Mouse (Mus musculus) mouse trophoblast stem cell (cell line): Measurements from ENCODE around the gene Tbk1.

Experiments
- in situ Hi-C, 2 experiments: fragments of 300-500 bp; cut with MseI, MboI; formaldehyde crosslinking; loops; 2 replicates in 1 of 2; 3 replicates in 1 of 2; pipeline ENCODE4 v1.15.1; 2025

Tbk1 gene

DNA sequence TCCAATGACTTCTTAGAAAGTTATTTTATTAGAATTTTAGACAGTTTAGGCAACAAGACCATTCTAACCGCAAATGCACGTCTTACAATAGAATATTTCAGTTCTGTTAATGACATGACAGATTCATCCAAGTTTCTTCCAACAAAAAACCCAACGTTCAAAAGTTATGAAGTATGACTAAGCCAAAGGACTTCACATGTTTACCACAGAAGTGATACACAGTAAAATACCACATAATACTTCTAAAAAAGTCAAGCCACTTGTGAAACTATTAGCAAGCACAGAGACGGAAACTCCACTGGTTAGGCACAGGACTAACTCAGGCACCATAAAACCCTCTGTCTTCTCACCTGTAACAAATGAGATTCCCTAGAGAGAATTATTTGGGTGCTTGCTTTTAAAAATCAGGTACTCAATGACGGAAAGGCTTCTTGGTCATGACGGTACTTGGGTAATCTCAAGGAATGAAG is 819 bp upstream of the Tbk1 start:
- in situ Hi-C loops: no loop called here

DNA sequence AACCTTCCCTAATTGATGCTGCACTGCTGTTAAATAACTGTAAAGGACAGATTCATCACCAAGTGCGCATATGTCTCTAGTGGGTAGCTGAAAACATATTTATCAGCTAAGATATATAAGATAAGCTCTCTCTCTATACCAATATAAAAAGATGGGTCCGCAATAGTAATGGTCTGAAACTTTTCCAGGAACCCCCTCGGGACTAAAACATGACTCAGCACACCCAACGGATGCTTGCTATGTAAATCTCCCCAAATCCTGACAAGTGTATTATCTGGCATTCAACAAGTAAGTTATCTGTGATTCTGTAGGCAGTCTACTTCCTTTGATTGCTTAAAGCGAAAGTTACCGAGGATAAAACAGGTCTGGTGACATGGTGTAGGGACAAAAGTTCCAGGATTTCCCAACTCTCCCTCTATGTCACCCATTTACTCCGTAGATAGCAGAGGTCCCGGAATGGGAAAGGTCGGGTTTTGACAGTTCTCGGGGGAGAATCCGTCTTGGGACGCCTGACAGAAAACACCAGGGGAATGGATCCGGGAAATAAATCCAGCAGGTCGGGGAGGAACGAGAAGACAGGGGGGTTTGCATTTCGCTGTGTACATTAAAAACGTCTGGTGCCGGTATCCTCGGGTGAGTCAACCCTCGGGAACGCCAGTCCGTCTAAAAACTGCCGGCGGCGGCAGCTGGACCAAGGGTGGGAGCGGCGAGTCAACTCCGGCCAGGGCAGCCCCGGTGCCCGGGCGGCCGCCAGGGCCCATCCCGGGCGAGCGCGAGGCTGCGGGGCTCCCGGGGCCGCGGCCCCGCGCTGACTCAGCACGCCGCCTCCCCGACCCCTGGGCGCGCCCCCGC is 570 bp downstream of the Tbk1 start:
- in situ Hi-C loops: no loop called here

DNA sequence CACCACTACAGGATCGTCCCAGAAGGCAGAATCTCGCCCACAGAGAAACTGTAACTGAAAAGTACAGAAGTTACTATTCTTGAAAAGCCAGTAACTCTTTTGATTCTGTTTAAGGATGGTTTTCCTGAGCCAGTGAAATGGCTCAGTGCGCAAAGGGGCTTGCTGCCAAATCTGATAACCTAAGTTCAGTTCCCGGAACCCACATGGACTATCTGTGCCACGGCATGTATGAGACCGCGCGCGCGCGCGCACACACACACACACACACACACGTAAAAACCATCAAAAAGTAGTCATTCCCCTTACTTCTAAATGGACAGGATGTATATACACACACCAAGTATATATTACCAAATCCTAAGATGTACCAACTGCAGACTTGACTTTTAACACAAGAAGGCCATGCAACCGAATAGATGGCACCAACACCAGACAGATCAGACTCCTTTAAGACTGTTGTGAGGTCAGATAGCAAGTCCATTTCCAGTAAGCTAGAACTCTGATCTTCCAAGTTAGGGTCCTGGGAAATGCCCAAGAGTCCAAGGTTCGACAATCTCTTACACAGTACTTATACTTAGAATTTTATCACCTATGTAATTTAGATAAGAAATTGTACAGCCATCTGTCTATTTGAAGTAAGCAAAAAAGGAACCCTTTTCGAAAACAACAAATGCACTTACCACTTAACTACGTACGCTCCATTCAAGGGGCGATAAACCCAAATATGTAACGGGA is 1.4 kb downstream of the Tbk1 start:
- in situ Hi-C loops: no loop called here

DNA sequence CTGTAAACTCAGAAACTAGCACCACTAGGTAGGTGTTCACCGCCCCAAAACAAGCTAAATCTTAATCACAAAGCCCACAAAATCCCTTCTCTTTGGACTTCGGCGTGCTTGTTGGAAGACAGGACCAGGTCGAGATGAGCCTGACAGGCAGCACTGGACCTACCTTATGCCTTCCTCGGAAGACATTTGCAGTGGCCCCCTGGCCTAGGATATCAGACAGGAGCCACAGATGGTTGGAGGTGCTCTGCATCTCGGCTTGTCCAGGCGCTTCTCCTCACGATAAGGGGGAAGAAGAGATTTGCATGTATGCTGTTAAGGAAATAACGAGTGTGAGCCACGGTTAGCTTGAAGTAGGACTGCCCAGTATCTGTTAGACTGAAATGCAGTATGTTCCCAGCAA is 2.6 kb downstream of the Tbk1 start:
- in situ Hi-C loops: no loop called here

DNA sequence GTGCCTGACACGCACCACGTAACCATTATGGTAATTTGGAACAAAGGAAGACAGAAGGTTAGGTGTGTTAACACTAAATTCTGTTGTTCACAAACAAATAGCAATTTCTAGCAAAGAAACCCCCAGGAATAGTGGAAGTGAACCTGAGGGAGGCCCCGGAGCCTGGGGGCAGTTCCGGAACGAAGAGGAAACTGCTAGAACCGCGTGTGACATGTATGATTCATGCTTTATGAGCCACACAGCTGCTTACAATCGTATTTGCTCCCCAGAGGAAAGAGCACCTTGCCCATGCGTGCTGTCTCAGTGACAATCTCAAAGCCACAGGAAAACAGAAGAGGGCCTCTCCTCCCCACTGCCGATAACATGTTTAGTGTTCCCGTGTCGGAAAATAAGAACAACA is 3.6 kb downstream of the Tbk1 start:
- in situ Hi-C loops: no loop called here

DNA sequence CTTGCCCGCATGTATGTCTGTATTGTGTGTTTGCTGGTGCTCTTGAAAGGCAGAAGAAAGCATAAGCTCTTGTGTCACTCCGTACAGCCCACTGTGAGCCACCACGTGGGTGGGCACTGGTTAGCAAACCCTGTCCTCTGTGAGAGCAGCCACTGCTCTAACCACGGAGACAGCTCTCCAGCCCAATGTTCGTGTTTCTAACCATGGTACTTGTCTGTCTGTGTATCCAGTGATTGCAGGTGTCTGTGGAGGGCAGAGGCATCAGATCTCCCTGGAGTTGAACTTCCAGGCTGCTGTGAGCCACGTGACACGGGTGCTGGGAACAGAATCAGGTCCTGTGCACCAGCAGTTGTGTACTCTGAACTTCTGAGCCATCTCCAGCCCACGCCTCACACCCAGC is 4.3 kb downstream of the Tbk1 start:
- in situ Hi-C loops: no loop called here

DNA sequence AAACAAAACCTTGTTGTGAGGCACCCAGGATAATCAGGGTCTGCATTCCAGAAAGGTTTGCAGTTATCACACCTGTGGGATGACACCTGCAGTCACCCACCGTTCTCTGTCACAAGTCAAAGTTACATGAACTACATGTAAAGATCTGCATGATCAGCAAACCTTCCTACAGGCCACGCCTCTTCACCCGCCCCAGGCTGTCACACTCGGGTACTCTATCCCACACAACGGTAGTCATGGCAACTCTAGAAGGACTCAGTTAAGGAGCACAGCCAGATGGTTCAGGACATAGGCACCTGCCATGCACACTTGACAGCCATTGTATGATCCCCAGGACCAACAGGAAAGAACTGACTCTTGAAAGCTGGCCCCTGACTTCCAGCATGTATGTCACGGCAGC is 5.2 kb downstream of the Tbk1 start:
- in situ Hi-C loops: no loop called here

DNA sequence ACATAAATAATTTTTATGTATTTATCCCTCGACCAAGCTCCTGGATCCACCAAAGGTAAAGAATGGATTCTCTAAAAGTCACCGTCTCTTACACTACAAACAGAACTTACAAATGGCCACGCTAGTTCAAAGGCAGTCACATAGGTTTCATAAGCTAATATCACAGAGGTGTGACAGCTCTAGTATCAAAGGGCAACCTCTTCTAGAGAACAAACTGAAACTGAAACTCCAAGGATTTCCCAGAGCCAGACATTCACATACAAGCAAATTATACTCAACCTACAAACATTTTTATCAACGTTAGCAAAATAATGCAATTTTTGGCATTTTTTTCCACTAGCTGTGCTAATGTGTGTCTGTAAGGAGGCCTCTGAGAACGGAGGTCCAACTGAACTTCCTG is 6.2 kb downstream of the Tbk1 start:
- in situ Hi-C loops: no loop called here

DNA sequence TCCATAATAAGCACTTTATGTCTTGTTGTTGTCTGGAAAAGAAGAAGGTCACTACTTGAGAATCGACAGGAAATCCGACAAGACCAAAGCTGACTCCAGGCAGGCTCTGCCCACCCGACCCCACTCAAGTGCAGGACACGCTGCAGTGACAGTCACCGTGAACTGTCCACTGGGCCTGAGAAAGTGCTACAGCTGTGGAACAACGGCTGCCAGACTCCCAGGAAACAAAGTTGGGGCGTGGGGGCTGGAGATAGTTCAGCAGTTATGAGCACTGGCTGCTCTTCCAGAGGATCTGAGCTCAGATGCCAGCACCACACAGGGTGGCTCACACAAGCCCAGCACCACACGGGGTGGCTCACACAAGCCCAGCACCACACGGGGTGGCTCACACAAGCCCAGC is 10.2 kb downstream of the Tbk1 start:
- in situ Hi-C loops: no loop called here

DNA sequence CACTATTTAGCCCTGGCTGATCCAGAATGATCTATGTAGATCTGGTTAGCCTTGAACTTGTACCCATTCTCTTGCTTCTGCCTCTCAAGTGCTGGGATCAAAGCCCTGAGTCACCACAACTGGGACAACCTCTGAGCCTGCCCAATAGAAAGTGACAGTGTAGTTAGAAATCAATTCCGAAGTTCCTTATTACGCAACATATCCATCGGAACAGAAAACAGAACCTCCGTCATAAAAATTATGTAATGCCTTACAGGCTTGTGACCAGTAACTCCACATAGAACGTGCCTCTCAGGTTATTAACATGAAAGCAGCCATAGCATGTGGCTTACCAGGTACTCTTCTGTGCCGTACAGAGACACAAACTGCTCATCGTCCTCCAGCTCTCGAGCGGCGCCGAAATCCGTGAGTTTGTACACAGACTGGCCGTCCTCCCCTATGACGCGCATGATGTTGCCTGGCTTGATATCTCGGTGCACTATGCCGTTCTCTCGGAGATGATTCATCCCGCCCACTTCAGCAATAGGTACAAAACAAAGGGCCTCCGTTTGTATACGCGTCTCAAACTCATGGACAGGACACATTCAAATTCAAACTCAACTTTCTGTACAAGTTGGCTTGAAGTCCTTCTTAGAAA is 15.0 kb downstream of the Tbk1 start:
- in situ Hi-C loops: no loop called here

DNA sequence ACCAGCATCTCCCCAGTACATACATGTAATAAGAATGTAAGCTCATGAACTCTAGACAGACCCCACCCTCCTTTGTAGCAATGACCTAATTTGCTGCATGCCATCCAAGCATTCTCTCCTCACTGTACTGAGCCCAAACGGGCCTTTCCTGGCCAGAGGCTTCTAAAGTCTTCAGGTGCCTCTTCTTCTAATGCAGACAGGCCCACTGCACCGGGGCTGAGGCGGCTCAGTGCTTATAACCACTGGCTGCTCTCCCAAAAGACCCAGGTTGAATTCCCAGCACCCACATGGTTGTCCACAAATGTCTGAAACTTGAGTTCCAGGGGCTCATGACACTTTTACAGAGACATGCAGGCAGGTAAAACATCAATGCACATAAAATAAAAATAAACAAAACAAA is 15.6 kb downstream of the Tbk1 start:
- in situ Hi-C loops: no loop called here

DNA sequence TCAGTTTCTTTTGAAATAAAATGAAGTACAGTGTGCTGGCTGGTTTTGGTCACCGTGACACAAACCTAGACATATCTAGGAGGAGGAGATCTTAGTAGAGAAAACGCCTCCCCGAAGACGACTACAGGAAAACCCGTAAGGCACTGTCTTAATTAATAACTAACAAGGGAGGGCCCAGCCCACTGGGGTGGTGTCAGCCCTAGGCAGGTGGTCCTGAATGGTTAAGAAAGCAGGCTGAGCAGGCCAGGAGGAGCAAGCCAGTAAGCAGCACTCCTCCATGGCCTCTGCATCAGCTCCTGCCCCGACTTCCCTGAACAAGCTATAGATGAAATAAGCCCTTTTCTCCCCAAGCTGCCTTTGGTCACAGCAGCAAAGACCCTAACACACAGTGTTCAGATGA is 16.8 kb downstream of the Tbk1 start:
- in situ Hi-C loops: no loop called here

DNA sequence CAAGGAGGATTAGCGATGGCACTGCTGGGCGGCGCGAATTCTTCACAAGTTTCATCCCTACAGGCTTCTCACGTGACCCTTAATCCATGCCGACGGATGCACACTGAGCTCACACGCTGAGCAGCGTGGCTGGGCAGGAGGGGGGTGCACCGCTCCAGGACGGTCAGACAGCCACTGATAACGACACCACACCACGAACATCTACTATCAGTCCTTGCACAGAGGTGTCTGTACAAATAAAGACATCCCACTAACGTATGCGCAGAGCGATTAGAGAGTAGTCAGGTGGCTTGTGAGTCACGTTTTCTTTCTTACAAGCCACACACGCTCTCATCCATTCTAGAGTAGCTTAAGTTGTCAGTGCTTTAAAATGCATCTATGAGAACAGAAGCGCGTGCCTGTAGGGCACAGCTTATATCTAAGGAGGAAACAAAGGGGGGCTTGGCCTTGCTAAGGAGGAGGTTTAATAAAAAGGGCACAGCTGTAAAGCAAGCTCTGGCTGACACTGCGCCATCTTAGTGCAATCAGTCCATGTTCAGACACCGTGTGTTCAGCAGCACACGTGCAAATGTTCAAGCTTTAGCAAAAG is 17.5 kb downstream of the Tbk1 start:
- in situ Hi-C loops: no loop called here

DNA sequence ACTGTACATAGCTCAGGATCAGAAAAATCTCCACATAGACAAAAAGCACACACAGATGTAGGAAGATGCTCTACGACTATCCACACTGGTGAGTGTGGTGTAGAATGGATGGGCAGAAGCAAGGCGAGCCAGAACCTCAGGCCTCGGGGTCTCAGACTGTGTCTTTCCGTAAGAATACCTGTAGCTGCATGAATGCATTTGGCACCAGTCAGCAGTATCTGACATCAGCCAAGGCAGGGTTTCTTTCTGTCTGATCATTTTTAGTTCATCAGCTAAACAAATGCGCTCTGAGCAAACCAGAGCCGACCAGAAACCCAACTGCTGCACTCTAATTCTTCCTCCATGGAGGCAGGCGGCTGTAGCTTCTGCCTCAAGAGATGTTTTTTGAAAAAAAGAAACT is 18.1 kb downstream of the Tbk1 start:
- in situ Hi-C loops: no loop called here

DNA sequence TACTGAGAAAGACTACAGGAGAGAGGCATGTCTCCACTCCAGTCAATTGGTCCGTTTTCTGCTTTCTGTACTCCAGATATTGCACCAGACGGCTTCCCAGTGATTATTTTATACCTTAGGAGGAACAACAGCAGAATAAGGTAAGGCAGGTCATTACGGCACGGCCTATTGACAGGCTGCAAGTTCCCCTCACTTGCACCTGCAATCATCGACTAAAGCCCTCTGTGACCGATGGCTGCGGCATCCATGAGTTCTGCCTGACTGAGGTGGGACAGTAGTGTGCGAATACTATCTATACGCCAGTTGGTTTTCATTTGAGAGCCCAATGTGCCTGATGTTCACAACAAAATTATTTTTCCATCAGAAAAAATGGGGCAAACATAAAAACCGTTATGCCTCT is 18.6 kb downstream of the Tbk1 start:
- in situ Hi-C loops: no loop called here

DNA sequence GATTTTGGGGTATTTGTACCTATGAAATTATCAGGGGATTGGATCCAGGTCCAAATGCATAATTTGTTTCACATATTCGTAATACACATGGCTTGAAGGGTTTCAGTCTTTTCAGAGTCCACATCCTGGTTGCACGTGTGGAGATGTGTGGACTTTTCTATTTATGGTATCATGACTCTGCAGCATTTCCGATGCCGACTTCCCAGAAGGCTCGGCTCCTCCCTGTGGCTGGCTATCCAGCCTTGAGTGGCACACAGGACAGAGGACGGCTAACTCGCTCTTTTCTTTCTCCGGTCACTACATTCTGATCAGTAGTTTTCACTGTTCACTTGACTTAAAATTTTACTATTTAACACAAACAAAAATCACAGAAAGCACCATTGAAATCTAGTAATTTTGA is 22.1 kb downstream of the Tbk1 start:
- in situ Hi-C loops: no loop called here

DNA sequence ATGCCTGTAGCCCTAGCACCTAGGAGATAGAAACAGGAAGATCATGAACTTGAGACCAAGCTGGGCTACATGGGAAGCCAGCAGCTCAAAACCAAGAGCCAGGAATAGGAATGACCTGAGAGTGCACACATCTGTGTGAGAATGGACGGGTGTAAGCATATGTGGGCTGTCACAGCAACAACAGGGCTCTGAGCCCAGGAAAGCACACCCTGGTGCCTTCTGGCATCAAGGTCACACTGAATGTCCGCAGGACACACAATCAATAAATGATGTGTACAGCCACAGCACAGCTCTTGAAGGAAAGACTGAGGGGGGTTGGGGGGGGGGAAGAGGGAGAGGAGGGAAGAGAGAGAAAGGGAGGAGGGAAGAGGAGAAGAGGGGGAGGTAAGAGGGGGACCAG is 28.4 kb downstream of the Tbk1 start:
- in situ Hi-C loops: no loop called here

DNA sequence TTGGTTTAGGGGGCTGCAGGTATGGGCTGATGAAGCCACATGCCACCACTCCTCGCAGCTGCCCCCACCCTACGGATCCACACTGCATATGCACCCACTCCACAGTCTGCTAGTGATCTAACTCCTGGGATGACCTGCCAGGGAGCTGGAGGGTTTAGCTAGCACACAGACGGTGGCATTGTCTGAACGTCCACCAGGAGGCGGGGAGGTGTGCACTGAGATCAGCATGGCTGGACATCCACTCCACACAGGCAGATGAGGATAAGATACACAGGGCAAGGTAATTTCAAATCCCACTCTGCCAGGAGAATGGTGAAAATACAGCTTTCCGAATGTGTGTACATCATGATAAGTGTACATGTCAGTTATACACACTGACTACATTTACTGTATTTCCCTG is 30.3 kb downstream of the Tbk1 start:
- in situ Hi-C loops: no loop called here

DNA sequence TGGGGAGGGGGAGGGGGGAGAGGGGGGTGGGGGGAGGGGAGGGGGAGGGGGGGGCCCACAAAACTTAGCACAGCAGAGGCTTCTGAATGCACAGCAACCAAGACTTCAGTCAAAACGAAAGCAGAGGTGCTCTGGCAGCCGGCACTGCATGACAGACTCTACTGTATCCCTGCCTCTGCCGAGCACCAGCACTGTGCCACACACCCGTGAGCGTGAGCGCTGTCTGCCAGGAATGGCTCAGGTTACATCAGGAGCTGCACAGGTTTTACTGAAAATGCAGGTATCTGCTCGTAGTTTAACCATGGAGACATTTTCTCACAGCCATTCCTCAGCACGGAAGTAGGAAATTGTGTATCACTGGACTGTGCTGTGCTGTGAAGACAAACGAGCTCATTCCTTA is 36.3 kb downstream of the Tbk1 start:
- in situ Hi-C loops: no loop called here

DNA sequence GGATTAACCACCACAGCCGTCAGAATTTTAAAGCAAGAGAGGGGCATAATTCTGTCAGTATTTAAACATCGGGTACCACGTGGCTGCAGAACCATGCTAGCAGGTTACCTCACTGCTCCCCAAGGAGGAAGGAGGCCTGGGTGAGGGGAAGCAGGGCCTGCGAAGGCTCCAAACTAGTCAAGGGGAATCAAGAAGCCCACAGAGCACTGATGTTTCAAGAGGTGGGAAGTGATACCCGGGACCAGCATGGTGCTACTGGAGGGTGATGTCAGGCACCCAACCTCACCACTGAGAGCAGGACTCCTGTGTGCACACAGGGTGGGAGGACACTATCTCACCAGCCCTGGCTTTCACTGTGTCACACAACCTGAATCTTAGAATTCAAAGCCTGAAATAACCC is 36.9 kb downstream of the Tbk1 start:
- in situ Hi-C loops: no loop called here

DNA sequence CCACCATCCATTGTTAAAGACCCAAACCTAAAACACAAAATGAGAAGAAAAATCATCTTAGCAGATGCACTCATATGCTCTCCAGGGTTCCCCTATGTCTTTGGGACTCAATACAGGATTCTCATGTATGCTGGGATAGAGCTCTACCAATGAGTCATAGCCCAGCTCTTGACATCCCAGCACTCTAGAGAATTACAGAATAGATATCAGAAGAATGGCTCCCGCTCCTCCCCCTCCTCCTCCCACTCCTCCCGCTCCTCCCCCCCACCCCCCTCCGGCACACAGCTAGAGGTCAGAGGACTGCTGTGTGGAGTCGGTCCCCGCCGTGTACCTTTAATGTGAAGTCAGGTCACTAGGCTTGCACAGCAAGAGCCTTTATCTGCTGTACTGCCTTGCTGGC is 39.4 kb downstream of the Tbk1 start:
- in situ Hi-C loops: no loop called here

DNA sequence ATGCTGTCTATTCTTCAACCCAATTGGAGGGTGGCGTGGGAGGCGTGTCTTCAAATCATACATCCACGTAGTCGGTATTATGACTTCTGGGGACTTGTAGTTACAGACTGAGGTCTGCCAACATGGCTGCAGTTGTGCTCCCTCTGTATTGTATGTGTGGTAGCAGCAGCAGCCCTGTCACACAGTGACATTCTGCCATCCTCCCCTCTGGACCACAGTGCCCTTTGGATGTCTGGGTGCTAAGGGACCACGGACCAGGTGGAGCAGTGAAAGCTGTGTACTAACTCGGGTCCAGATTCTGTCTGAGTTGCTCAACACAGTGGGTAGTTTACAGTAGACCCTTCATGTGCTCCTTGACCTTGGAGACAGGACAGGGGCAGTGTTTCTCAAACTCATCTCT is 43.0 kb downstream of the Tbk1 start:
- in situ Hi-C loops: no loop called here
